Mouse (Mus musculus) midbrain, embryonic 16.5 days (tissue): ENCODE measurements at regions not wholly inside any gene's neighbourhood (a gene's known extent, or its start where the extent isn't known, plus 50 kb on each side); places are given as distances from the start of the nearest gene placed in this dataset.

ENCODE experiments used
- ATAC-seq: fragments of 200-750 bp; cut with Nextera tagmentation; 2 replicates; pipeline ENCODE4 v1.8.0; 2017; ENCODE audit warnings: moderate TSS enrichment
- H3K27ac ChIP-seq: fragments of 300-500 bp; sonication (generic); 2 replicates; pipeline ENCODE4 v1.5.1; 2014; ENCODE audit warnings: mild to moderate bottlenecking, low read length, mixed read lengths
- H3K27me3 ChIP-seq: fragments of 300-500 bp; sonication (generic); 2 replicates; pipeline ENCODE4 v1.6.1; 2014; ENCODE audit warnings: low read depth, low read length, mixed read lengths; ENCODE audit not compliant: control insufficient read depth, insufficient read depth
- H3K36me3 ChIP-seq: fragments of 300-500 bp; sonication (generic); 2 replicates; pipeline ENCODE4 v1.6.1; 2014; ENCODE audit warnings: mild to moderate bottlenecking, low read length, moderate library complexity, mixed read lengths; ENCODE audit not compliant: control insufficient read depth, insufficient read depth
- H3K4me1 ChIP-seq: fragments of 300-500 bp; sonication (generic); 2 replicates; pipeline ENCODE4 v1.6.1; 2014; ENCODE audit warnings: mild to moderate bottlenecking, low read length, mixed read lengths; ENCODE audit not compliant: control insufficient read depth, insufficient read depth
- H3K4me2 ChIP-seq: fragments of 300-500 bp; sonication (generic); 2 replicates; pipeline ENCODE4 v1.6.1; 2014; ENCODE audit warnings: mild to moderate bottlenecking, low read length, mixed read lengths
- H3K4me3 ChIP-seq: fragments of 300-500 bp; sonication (generic); 2 replicates; pipeline ENCODE4 v1.5.1; 2014; ENCODE audit warnings: low read depth, mild to moderate bottlenecking, low read length, moderate library complexity, mixed read lengths
- H3K9ac ChIP-seq: fragments of 300-500 bp; sonication (generic); 2 replicates; pipeline ENCODE4 v1.6.1; 2014; ENCODE audit warnings: low read depth, low read length, mixed read lengths
- H3K9me3 ChIP-seq: fragments of 300-500 bp; sonication (generic); replicated peaks from 2 replicates; pipeline ENCODE4 v1.6.1; 2014; ENCODE audit warnings: mild to moderate bottlenecking, low read length, mixed read lengths; ENCODE audit not compliant: control insufficient read depth, poor library complexity, severe bottlenecking
- WGBS: fragments of 180-500 bp; shearing (Covaris S2); extraction: QIAGEN DNeasy Blood & Tissue Kit; methylation state at CpG from one replicate; pipeline ENCODE4 v1.1.7; 2014; 5-methylcytosine and 5-hydroxymethylcytosine counted together

DNA sequence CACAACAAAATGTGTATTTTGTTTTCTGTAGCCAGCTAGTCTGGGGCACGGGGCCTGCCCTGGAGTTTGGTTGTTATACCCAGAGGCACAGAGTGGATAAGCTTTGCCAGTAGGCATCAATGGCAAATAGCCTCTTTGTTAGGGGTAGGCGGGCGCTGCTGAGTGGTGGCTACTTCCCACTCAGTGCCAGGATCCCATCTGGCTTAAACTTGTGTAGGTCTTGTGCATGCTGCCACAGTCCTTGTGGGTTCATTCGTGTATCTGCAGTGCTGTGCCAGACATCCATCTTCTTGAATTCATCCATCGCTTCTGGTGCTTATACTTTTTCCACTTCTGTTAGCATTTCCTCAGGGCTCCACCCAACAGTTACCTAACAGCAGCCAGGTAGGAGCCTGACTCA is 545.4 kb upstream of the Atp11b start:
- H3K4me2 ChIP-seq, result no peak overlapping the region
- WGBS, result 84% methylated on average over 5 of the region's 5 CpGs
- H3K36me3 ChIP-seq, result no peaks in the 10 kb centered on the region
- no peaks in the 10 kb centered on the region for H3K4me1 ChIP-seq
- H3K4me3 ChIP-seq, result no peak overlapping the region
- H3K27ac ChIP-seq, result no peak overlapping the region
- H3K9me3 ChIP-seq, result no peaks in the 10 kb centered on the region
- no peaks in the 10 kb centered on the region for H3K27me3 ChIP-seq
- no peak for ATAC-seq
- no peak overlapping the region for H3K9ac ChIP-seq

GRCm38 (mm10) chr3:35219394-35219793 is 534.5 kb upstream of the Atp11b start:
- no peaks in the 10 kb centered on the region for H3K27me3 ChIP-seq
- no peaks in the 10 kb centered on the region for H3K9me3 ChIP-seq
- no peaks in the 10 kb centered on the region for H3K36me3 ChIP-seq
- H3K4me3 ChIP-seq, result no peak overlapping the region
- WGBS, result 83% methylated on average over 6 of the region's 6 CpGs
- no peak overlapping the region for H3K27ac ChIP-seq
- no peak overlapping the region for H3K9ac ChIP-seq
- H3K4me2 ChIP-seq, result no peak overlapping the region
- no peaks in the 10 kb centered on the region for H3K4me1 ChIP-seq
- no peak for ATAC-seq

- 42% methylated on average over 3 of the region's 3 CpGs for WGBS
- no peak for ATAC-seq
- Histone ChIP-seq H3K9ac (no peak overlapping the region), H3K4me3 (no peak overlapping the region), H3K4me2 (no peak overlapping the region), H3K4me1 (no peaks in the 10 kb centered on the region; the same call in 1 of the 2 replicates), H3K27me3 (no peaks in the 10 kb centered on the region), H3K36me3 (no peaks in the 10 kb centered on the region), H3K27ac (no peak overlapping the region), H3K9me3 (no peaks in the 10 kb centered on the region)
Measured at GRCm38 (mm10) chr3:35221183-35221582, 532.7 kb upstream of the Atp11b start.

DNA sequence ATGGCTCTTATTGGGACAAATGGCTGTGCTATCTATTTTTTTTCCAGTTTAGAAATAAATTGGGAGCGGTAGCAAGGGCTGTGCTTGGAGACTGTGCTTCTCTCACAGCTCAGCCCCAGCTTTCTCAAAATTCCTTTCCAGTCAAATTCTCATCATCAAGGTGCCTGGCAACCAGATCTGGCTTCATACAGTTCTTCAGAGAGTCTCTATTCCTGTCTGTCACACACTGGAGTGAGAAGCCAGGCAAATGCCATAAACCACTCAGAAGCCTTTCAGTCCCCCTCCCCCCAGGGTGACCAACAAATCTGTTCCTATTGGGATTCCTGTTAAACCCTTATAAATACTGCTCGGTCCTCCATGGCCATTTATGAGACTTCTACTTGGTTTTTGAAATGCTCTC is 531.7 kb upstream of the Atp11b start:
- no peak overlapping the region for H3K4me3 ChIP-seq
- H3K9ac ChIP-seq, result no peak overlapping the region
- WGBS, result 52% methylated on average over 2 of the region's 2 CpGs
- H3K4me1 ChIP-seq, result no peaks in the 10 kb centered on the region; the same call in 1 of the 2 replicates
- H3K27me3 ChIP-seq, result no peaks in the 10 kb centered on the region
- H3K9me3 ChIP-seq, result no peaks in the 10 kb centered on the region
- no peaks in the 10 kb centered on the region for H3K36me3 ChIP-seq
- no peak for ATAC-seq
- H3K4me2 ChIP-seq, result no peak overlapping the region
- H3K27ac ChIP-seq, result no peak overlapping the region

- H3K4me1 ChIP-seq, result no peaks in the 10 kb centered on the region; the same call in 1 of the 2 replicates
- H3K4me2 ChIP-seq, result peak overlapping the region; percentile 40
- peak; percentile 66 for ATAC-seq
- no peak overlapping the region for H3K27ac ChIP-seq
- H3K9ac ChIP-seq, result no peak overlapping the region
- no peaks in the 10 kb centered on the region for H3K27me3 ChIP-seq
- 22% methylated on average over 12 of the region's 12 CpGs for WGBS
- no peaks in the 10 kb centered on the region for H3K9me3 ChIP-seq
- H3K36me3 ChIP-seq, result no peaks in the 10 kb centered on the region
- H3K4me3 ChIP-seq, result no peak overlapping the region
Measured at GRCm38 (mm10) chr3:35225051-35225701, 528.7 kb upstream of the Atp11b start.

- WGBS, result 66% methylated on average over 3 of the region's 3 CpGs
- no peak for ATAC-seq
Measured at GRCm38 (mm10) chr3:35225774-35226365, 528.0 kb upstream of the Atp11b start.

DNA sequence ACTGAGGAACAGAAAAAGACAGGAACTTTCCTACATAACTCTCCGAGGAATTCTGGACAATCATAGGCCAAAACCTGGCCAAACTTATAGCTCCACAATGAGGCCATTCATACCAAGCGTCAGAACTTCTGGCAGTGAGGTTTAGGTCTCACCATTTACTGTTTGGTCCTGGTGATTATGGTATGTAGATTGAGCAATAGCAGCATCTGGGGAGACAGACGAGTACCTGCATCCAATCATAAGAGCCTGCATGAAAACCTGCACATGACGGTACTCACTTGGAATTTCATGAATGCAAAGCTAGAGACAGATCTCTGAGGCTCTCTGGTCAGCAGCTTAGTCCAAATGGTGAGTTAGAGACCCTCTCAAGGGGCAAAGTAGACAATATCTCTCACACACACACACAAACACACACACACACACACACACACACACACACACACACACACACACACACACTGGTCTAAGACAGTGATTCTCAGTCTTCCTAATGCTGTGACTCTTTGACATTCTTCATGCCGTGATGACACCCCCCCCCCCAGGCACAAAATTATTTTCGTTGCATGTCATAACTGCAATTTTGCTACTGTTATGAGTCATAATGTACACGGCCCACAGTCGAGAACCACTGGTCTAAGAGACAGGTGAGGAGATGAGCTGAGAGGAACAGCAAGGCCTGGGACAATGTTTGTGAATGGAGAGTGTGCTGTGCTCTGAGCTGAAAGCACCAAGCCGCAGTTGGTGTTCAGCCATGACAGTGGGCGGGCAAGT is 522.6 kb upstream of the Atp11b start:
- H3K4me3 ChIP-seq, result no peak overlapping the region
- 90% methylated on average over 10 of the region's 10 CpGs for WGBS
- ATAC-seq, result no peak

More at GRCm38 (mm10) chr3:35225774-35226365, 528.0 kb upstream of the Atp11b start:
- H3K27me3 ChIP-seq, result no peaks in the 10 kb centered on the region
- H3K9ac ChIP-seq, result no peak overlapping the region
- H3K4me3 ChIP-seq, result no peak overlapping the region
- H3K36me3 ChIP-seq, result no peaks in the 10 kb centered on the region
- H3K27ac ChIP-seq, result no peak overlapping the region
- H3K9me3 ChIP-seq, result no peaks in the 10 kb centered on the region
- no peaks in the 10 kb centered on the region; the same call in 1 of the 2 replicates for H3K4me1 ChIP-seq
- peak overlapping the region; percentile 40; the same call in 1 of the 2 replicates for H3K4me2 ChIP-seq

DNA sequence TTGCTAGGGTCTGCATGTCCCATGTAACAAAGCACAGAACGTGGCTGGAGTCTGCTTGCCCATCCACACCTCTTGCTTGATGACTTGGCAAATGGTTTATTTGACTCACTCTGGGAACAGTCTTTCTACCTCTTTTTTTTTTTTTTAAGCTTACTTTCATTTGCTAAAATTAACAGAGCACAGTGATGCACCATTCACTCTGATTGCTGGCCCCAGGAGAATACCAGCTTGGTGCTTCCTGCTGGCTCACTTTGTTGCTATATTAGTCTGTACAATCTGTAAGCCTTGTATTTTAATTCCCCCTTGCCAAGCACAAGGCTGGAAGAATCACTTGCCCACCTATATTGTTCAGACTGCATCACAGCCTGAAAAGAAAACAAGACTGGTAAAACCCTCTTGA is 521.4 kb upstream of the Atp11b start:
- Histone ChIP-seq H3K9me3 (no peaks in the 10 kb centered on the region), H3K4me3 (no peak overlapping the region), H3K36me3 (no peaks in the 10 kb centered on the region), H3K4me1 (0 out of 2 replicates have a peak, but pooled peaks cover 6% of the 10 kb centered on the region), H3K27me3 (no peaks in the 10 kb centered on the region), H3K4me2 (no peak overlapping the region), H3K9ac (no peak overlapping the region), H3K27ac (no peak overlapping the region)
- WGBS, result 56% methylated on average over 1 of the region's 1 CpGs
- no peak for ATAC-seq

More for the DNA sequence above, 522.6 kb upstream of the Atp11b start:
- H3K27ac ChIP-seq, result no peak overlapping the region
- H3K9ac ChIP-seq, result no peak overlapping the region
- 0 out of 2 replicates have a peak, but pooled peaks cover 6% of the 10 kb centered on the region for H3K4me1 ChIP-seq
- H3K9me3 ChIP-seq, result no peaks in the 10 kb centered on the region
- H3K4me2 ChIP-seq, result no peak overlapping the region
- no peaks in the 10 kb centered on the region for H3K27me3 ChIP-seq
- no peaks in the 10 kb centered on the region for H3K36me3 ChIP-seq

GRCm38 (mm10) chr3:35235066-35235465 is 518.8 kb upstream of the Atp11b start:
- Histone ChIP-seq H3K27me3 (no peaks in the 10 kb centered on the region), H3K4me3 (no peak overlapping the region), H3K4me1 (0 out of 2 replicates have a peak, but pooled peaks cover 6% of the 10 kb centered on the region), H3K9me3 (no peaks in the 10 kb centered on the region), H3K9ac (no peak overlapping the region), H3K27ac (no peak overlapping the region), H3K4me2 (no peak overlapping the region), H3K36me3 (no peaks in the 10 kb centered on the region)
- ATAC-seq, result no peak
- WGBS, result 85% methylated on average over 3 of the region's 3 CpGs
